Mouse (Mus musculus) heart, adult 10 weeks (tissue): ENCODE results near the gene Mib2. TPM values are rescaled to one million over a fixed set of nuclear protein-coding genes. Genes with fewer than 3 reads are reported as not detected.

ENCODE experiments used
- polyA plus RNA-seq: library from polyadenylated mRNA; stranded (reverse); fragments of 350-450 nt; fragmentation: Illumina TruSeq; extraction: RNeasy Lipid Tissue Mini Kit (QIAGEN cat#74804); gene quantifications from one replicate; pipeline ENCODE4 v1.2.3, GENCODE M21; 2014; ENCODE audit warnings: low read depth, low replicate concordance

The Mib2 gene
- 29.0 TPM for polyA plus RNA-seq

GRCm38 (mm10) chr4:155668689-155669597, at the start of gene Mib2:
Gene Mib2 (minus strand): TSS chr4:155669198.

DNA sequence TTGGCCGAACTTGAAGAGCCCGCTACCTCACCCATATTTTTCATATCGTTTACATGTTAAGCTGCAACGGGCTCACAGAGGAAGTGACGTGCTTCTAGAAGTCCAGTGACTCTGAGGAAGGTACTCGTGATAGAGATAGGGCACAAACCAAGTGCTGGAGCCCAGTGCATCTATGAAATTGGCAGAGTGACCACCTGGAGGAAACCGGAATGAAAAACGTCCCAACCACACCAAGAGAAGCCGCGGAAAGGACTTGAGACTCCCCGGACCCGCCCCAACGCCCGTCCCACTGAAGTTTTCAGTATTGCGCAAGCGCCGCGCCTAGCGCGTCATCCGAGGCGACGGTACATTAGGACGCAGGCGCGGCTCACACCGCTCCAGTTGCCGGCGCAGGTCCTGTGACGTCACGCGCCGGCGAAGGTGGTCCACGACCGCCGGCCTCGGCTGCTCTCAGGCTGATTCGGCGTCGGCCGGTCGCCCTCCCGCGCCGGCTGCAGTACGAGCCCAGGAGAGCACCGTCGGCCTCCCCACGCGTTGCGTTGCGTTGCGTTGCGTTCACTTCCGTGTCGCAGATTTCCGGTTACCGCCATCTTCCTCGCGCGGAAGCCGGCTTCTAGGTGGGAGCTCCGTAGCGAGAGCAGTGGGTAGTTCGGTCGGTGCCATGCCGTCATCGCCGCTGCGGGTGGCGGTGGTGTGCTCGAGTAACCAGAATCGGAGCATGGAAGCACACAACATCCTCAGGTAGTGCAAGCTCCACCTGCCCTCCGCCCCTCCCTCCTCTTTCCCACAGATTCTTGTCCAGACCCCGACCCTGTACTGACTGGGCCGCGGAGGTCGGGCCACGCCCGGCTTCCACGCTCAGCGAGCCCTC, 36.0 kb upstream of the Mib2 start, which contains the start of gene Ssu72:
Gene Ssu72 (plus strand): TSS at position 80 of the 871 bp plus-strand sequence.

DNA sequence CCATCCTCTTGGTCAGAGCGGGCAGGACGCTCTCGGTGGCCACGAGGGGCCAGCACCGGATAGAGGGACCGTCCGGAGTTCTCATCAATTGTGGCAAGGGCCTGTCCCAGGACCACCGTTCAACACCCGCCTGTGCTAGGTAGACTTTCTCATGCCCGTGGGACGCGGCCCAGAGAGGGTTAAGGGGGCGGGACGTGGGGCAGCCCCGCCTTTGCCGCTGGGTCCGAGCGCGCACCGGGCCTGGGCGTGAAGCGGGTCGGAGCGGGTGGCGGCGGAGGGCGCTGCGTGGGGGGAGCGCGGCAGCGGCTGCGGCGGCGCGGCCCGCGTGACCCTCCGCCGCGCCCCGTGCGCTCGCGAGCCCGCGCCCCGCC, 25.1 kb upstream of the Mib2 start, which contains the start of gene Fndc10:
Gene Fndc10 (plus strand): TSS at position 232 of the 371 bp plus-strand sequence.

DNA sequence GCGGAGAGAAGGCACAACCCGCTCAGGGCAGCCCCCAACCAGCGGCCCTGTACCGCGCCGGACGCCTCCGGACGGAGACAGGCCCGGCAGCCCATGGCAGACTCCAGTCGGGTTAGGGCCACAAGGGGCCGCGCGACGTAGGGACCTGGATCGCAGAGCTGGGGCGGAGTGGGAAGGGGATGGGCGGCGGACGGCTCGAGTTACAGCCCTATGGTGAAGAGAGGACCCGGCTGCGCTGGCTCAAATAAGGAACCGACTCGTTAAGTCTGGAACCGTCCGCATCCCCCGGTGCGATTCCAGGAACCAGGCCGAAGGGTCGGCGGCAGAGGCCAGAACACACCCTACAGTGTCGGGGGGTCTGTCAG, 15.9 kb downstream of the Mib2 start, which contains the start of gene Mmp23:
Gene Mmp23 (minus strand): TSS at position 299 of the 365 bp plus-strand sequence.

DNA sequence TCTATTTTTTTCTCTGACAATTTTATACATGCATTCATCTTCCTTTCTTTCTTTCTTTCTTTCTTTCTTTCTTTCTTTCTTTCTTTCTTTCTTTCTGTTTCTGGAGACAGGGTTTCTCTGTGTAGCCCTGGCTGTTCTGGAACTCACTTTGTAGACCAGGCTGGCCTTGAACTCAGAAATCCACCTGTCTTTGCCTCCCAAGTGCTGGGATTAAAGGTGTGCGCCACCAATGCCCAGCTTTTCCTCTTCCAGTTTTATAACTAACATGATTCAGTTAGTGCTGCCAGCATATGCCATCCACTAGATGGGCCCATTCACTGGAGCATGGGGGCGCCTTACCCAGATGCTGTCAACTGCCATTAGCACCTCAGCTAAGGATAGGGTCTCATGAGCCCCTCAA, 23.7 kb downstream of the Mib2 start, which contains the start of gene Gm10563:
Gene Gm10563 (minus strand): TSS at position 101 of the 400 bp plus-strand sequence.

DNA sequence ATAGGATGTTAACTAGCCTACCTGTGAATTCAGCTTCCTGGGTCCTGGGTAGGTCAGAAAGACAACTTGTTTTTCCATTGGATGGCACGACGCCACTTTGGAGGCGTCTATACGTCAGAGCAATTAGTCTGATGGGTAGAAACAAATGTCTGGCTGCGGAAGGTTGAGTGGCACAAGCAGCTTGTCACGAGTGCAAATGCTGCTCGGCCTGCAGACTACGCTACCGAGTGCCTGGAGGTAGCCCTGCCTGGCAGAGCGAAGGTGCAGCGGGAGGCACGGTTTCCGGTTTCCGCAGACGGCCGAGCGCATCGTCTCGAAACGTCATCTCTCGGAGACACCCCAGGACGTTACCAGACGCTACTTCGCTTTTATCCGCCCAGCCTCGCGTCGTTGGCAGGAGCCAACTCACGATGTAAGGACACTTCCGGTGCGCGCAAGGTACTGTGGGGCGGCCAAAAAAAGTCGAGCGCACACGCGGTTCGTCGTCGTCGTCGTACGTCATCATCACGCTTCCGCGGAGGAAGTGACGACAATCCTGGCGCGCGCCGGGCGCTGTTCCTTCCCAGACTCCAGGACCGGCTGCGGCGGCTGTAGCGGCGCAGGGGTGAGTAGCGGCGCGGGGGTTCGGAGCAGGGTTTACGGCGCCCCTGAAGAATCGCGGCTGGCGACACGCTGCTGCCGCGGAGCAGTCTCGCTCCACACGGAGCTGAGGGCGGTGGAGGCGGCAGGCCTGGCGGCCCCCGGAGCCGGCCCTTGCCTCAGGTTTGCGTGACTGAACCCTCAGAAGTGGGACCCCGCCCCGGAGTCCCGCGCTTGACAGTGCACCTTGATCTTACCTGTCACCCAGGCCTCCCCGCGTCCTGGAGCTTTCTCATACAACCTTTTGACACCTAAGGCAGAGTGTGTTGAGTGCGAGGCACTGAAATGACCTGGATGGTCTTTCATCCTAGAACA, 44.4 kb downstream of the Mib2 start, which contains the start of gene Cdk11b:
Gene Cdk11b (plus strand): TSS at position 517 of the 954 bp plus-strand sequence.

Other genes with a start within 250 kb of the Mib2 start
- gene Tmem52, start 200.1 kb downstream of the Mib2 start, polyA plus RNA-seq, result 2.3 TPM
- 102 TPM for gene Gnb1, start 177.8 kb downstream of the Mib2 start, polyA plus RNA-seq
- gene Nadk, start 106.8 kb downstream of the Mib2 start, polyA plus RNA-seq, result 31.7 TPM
- 8.7 TPM for gene Slc35e2, start 67.8 kb downstream of the Mib2 start, polyA plus RNA-seq
- gene Cdk11b, start 44.3 kb downstream of the Mib2 start, polyA plus RNA-seq, result 71.4 TPM
- not detected for gene Gm10563, start 23.8 kb downstream of the Mib2 start, polyA plus RNA-seq
- gene Mmp23, start 15.8 kb downstream of the Mib2 start, polyA plus RNA-seq, result 17.1 TPM
- gene Fndc10, start 25.1 kb upstream of the Mib2 start, polyA plus RNA-seq, result 2.0 TPM
- 55.4 TPM for gene Ssu72, start 35.6 kb upstream of the Mib2 start, polyA plus RNA-seq
- 0.79 TPM for gene Tmem240, start 65.6 kb upstream of the Mib2 start, polyA plus RNA-seq
- gene Atad3a, start 91.9 kb upstream of the Mib2 start, polyA plus RNA-seq, result 67.4 TPM
- 11.3 TPM for gene Vwa1, start 105.5 kb upstream of the Mib2 start, polyA plus RNA-seq
- gene Tmem88b, start 116.7 kb upstream of the Mib2 start, polyA plus RNA-seq, result 1.1 TPM
- not detected for gene Ankrd65, start 121.2 kb upstream of the Mib2 start, polyA plus RNA-seq
- gene Mrpl20, start 133.7 kb upstream of the Mib2 start, polyA plus RNA-seq, result 93.6 TPM
- gene Ccnl2, start 143.3 kb upstream of the Mib2 start, polyA plus RNA-seq, result 89.2 TPM
- 129 TPM for gene Aurkaip1, start 162.1 kb upstream of the Mib2 start, polyA plus RNA-seq
- gene Mxra8, start 170.5 kb upstream of the Mib2 start, polyA plus RNA-seq, result 44.3 TPM
- gene Dvl1, start 178.2 kb upstream of the Mib2 start, polyA plus RNA-seq, result 41.8 TPM
- 0.21 TPM for gene Tas1r3, start 194.2 kb upstream of the Mib2 start, polyA plus RNA-seq
- gene Cptp, start 200.2 kb upstream of the Mib2 start, polyA plus RNA-seq, result 4.2 TPM
- gene Ints11, start 200.3 kb upstream of the Mib2 start, polyA plus RNA-seq, result 19.1 TPM
- 15.5 TPM for gene Pusl1, start 222.6 kb upstream of the Mib2 start, polyA plus RNA-seq
- gene Acap3, start 222.6 kb upstream of the Mib2 start, polyA plus RNA-seq, result 10.2 TPM